Mouse (Mus musculus) heart, adult 9 months (tissue): ENCODE measurements around the gene Methig1.
A peak's percentile ranks its signal among the peaks of the same experiment; 100 is the strongest.
"Not testable (repeated sequence)": the region's sequence is repeated elsewhere in the genome, so short reads cannot be mapped to it uniquely, and the experiment has no call there.

Experiments
- DNase-seq, 2 experiments: peaks; one replicate each; pipeline ENCODE4 v3.0.0; 2022; ENCODE audit warnings: low spot score in 2 of 2

Methig1 gene

GRCm38 (mm10) chr15:100395561-100395960 is 42.6 kb downstream of the Methig1 start:
- no peak for DNase-seq

- DNase-seq: no peak
These were observed 47.8 kb downstream of the Methig1 start for GRCm38 (mm10) chr15:100400592-100401250.

DNA sequence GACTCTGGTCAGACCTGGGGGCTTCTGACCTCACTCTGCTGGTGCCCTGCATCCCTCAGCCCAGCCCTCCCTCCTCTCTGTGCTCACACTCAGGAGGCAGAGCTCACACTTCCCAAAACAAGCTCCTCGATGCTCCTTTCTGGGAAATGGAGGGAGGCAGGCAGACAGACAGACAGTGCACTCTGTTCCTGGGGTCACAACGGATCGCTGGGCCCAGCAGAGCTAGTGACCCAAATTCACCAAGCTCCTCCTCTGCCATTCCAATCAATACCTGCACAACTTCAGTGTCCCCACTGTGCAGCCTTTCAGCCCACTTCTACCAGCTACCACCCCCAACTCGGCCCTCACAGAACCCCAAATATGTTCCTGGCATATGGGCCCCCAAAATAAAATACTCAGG is 48.9 kb downstream of the Methig1 start:
- no peak for DNase-seq

- no peak for DNase-seq
These were observed 49.4 kb downstream of the Methig1 start for GRCm38 (mm10) chr15:100402347-100402746.

DNA sequence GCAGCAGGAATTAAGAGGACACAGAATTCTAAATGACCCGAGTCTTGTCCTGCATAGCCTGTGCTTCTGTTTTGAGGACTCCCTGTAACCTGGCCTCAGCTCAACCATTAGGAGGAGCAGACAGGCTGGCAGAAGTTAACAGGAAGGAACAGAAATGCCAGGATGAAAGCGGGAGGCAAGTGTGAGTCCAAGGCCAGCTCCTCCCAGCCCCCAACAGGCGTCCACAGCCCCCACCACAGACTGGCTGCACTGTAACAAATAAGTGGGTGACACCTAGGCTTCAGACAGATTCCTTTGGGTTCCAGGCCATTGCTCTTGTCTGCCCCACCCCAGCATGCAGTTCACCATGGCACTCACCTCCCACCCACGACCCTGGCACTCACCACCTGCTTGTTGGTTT is 49.8 kb downstream of the Methig1 start:
- DNase-seq: no peak

DNA sequence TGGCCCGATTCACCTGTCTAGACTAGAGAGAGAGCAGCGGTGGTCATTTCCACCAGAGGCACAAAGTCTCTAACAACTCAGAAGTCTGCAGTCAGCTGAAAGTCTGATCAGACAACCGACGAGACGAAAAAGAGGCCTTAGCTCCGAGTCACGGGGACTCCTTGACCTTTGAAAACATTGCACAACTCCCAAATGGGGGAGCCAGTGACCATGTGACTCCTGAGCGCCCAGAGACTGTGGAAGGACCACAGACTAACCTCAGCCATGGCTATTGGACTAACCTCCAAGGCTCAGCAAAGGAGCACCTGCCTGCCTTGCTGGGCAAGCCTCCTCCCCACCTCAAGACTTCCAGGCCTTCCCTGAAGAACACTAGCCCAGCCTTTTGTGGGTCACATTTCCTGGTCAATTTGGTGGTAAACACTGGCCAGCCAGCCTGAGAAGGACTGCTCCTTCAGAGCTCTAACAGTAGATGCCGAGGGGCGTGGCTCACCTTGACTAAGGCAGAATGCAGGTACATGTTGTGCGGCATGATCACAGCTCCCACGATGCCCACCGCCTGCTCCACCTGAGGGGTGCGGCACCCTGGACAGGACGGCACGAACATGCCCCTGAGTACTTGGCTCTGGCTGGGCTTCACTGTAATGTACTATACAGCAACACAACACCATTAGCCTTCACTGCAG is 50.5 kb downstream of the Methig1 start:
- DNase-seq: no peak

- no peak for DNase-seq
These were observed 53.1 kb downstream of the Methig1 start for GRCm38 (mm10) chr15:100406088-100406487.

DNA sequence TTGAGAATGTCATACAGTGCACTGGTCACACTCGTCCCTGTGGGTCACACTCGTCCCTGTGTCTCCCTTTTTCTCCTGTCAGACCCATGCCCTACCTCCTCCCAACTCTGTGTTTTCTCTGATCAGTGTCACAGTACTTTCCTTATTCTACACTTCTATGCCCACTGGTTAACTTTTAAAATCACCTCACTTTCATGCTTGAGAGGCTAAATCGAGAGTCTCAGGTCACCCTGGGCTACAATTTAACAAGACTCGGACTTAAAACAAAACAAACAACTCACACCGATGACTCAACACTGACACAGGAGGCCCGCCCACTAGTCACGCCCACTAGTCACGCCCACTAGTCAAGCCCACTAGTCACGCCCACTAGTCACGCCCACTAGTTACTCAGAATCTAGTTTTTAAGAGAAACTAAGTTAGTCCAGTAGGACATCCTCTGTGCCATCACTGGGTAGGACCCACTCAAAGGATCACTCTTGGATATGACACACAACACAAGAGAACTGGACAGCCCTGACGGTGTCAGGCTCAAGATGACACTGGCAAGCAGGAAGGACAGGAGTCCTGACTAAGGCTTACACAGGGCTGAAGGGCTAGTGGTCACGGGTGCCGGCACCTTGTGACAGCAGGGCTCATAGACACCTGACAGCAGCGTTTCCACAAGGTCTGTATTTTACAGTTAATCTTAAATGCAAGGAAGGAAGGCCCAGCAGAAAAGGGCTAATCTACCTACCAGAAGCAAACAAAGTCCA is 58.1 kb downstream of the Methig1 start:
- DNase-seq: no peak

GRCm38 (mm10) chr15:100411731-100412130 is 58.8 kb downstream of the Methig1 start:
- DNase-seq: no peak

DNA sequence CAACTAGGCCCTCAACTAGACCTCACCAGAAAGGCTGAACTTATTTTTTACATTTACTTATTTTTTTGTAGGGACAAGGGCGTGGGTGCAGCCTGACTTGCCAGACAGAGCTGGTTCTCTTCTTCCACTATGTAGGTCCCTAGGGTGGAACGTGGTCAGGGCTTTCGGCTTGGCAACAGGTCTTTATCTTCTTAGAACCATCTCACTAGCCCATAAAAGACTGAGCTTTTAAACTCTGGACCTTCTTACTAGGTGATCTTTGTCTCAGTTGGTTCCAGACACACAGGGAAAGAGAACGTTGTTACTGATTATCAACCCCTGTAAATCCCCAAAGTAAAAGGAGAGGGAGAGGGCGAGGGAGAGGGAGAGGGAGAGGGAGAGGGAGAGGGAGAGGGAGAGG is 60.4 kb downstream of the Methig1 start:
- DNase-seq: no peak

- DNase-seq: no peak
These were observed 61.1 kb downstream of the Methig1 start for GRCm38 (mm10) chr15:100414011-100414410.

- no peak for DNase-seq
These were observed 62.0 kb downstream of the Methig1 start for GRCm38 (mm10) chr15:100414942-100415341.

- DNase-seq: no peak
These were observed 62.7 kb downstream of the Methig1 start for GRCm38 (mm10) chr15:100415684-100416083.

DNA sequence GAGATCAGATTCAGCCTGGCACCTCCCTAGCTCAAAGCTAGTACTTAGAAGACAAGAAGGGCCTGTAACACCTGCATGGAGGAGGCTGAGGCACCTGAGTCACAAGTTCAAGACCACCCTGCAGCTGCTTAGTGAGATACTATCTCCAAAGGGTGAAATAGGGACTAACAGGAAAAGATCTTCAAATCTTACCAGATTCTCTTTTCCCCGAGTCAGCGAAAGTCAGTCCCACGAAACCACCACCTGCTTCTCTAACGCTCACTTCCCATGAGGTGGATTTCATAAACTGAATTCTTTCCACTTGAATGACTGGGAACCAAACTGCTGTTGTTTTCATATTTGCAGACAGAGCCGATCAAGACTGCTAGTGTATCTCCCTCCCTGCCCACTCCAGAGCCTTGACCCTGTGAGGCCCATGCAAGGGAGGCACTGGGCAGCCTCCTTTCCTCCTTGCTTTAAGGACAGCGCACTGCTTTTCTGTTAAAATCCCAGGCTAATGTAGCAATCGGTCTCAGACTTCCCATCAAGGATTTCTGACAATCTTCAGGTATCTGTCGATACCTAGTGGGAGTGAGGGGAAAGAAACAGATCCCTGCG is 65.0 kb downstream of the Methig1 start:
- no peak for DNase-seq

DNA sequence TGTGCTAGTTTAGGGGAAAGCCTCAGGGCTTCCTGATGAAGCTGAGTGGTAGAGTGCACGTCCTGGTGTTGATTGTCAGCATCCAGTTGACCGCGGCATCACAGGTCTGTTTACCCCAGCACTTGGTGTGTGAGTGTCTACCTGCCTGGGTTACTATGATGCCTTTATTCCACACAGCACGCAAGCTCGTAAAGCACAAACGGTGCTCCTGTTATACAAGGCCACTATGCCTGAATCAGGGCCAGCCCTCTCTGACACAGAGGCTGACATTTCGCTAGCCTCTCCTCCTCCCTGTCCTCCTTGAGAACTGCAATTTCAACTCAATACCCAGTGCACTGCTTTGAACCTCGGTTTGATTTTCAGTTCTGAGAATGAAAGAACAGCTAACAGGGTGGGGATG is 66.4 kb downstream of the Methig1 start:
- DNase-seq: no peak

GRCm38 (mm10) chr15:100419901-100420745 is 67.2 kb downstream of the Methig1 start:
- DNase-seq: no peak

DNA sequence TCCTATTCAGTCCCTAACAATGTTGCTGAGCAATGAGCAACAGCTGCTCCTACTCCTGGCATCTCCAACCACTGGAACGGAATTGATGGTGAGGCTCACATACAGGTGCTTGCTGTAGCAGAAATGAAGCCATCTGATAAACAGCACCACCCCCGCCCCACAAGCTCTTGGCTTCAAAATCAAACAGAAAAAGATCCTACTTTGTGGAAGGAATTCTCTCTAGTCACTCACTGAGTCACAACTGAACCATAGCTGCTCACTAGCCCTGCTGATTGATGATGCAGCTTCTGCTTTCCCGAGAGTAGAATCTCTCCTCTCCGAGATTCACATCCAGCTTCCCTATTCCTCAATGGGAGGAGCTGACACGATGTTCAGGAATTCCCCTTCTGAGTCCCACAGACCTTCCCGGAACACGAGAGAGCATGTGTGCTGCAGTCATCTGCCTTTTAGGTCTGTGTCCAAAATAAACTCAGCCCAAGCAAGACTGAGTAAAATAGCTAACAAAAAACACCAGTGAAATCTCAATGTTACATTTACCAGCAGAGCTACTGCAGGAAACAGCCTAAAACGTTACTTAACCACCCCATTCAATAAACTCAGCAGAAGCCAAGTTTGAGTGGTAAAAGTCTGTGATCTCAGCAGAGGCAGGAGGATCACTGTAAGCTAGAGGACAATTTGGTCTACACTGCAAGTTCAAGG is 68.3 kb downstream of the Methig1 start:
- DNase-seq: peak; percentile 39 to 47

GRCm38 (mm10) chr15:100421758-100422197 is 68.8 kb downstream of the Methig1 start, which contains the start of gene Gm5475:
TSS of gene Gm5475 (plus strand) at chr15:100422147.
- DNase-seq: not testable (repeated sequence)

DNA sequence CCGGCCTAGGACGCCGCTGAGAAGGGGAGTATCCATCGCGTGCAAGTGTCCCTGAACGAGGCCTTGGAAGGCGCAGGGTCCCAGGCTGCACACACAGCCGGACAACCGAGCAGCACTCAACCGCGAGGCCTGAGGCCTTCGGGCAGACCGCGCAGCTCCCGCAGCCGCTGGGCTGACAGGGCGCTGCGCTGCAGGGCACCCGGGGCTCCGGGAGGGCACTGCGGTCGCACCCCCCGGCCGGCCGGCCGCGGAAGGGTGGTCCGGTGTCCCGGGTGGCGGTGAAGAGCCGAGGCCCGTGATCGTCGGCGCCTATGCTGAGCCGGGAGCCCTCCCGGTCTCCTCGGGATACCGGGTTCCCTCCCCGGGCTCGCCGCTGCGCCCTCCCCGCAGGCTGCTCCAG is 69.5 kb downstream of the Methig1 start:
- no peak for DNase-seq
